Mouse (Mus musculus) forebrain, embryonic 15.5 days (tissue): ENCODE data around the gene Galnt4. TPM values are rescaled to one million over a fixed set of nuclear protein-coding genes. Genes with fewer than 3 reads are reported as not detected.

Experiments used
- ATAC-seq: fragments of 200-750 bp; cut with Nextera tagmentation; replicated peaks from 2 replicates; pipeline ENCODE4 v1.8.0; 2017; ENCODE audit warnings: mild to moderate bottlenecking, moderate TSS enrichment, moderate library complexity
- H3K27ac ChIP-seq: fragments of 300-500 bp; sonication (generic); replicated peaks from 2 replicates; pipeline ENCODE4 v1.5.1; 2015; ENCODE audit warnings: mild to moderate bottlenecking, inconsistent platforms
- H3K27me3 ChIP-seq: fragments of 300-500 bp; sonication (generic); 2 replicates; pipeline ENCODE4 v1.6.1; 2015; ENCODE audit warnings: inconsistent platforms
- H3K36me3 ChIP-seq: fragments of 300-500 bp; sonication (generic); 2 replicates; pipeline ENCODE4 v1.6.1; 2015; ENCODE audit warnings: mild to moderate bottlenecking, inconsistent platforms
- H3K4me1 ChIP-seq: fragments of 300-500 bp; sonication (generic); 2 replicates; pipeline ENCODE4 v1.6.1; 2015; ENCODE audit warnings: inconsistent platforms
- H3K4me2 ChIP-seq: fragments of 300-500 bp; sonication (generic); replicated peaks from 2 replicates; pipeline ENCODE4 v1.6.1; 2015; ENCODE audit warnings: mild to moderate bottlenecking, inconsistent platforms
- H3K4me3 ChIP-seq: fragments of 300-500 bp; sonication (generic); 2 replicates; pipeline ENCODE4 v1.5.1; 2015; ENCODE audit warnings: mild to moderate bottlenecking, inconsistent platforms
- H3K9ac ChIP-seq: fragments of 300-500 bp; sonication (generic); replicated peaks from 2 replicates; pipeline ENCODE4 v1.6.1; 2015; ENCODE audit warnings: mild to moderate bottlenecking, inconsistent platforms
- H3K9me3 ChIP-seq: fragments of 300-500 bp; sonication (generic); 2 replicates; pipeline ENCODE4 v1.6.1; 2016; ENCODE audit warnings: inconsistent platforms
- WGBS: fragments of 180-500 bp; shearing (Covaris S2); methylation state at CpG from one replicate; pipeline ENCODE4 v1.1.7; 2015; ENCODE audit warnings: mixed read lengths; 5-methylcytosine and 5-hydroxymethylcytosine counted together
- polyA plus RNA-seq: library from polyadenylated mRNA; unstranded; fragments of >200 nt; fragmentation: Nextera tagmentation; extraction: Ambion mirVana; gene quantifications from 2 replicates; pipeline ENCODE4 v1.2.1, GENCODE M21; 2015

The Galnt4 gene
- 2.8 and 2.9 TPM in 2 replicates for polyA plus RNA-seq

DNA sequence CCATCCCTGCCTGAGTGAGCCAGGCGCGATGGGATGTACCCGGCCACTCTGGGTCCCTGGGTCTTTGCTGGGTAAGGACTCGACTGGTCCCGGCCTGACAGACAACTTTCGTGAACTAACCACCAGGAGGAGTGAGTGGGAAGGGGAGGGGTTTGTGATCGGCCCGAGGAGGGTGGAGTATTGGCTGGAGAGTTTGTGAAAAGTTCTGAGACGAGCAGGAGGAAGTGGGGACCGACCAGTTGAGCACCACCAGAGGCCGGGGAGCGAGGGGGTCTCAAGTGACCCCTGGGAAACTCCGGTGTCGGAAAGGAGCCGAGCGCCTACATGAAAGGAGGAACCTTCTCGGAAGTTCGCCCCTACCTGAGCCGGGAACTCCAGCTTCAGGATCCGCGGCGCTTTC lies at the start of gene Galnt4:
Gene Galnt4, plus strand, starts transcription at position 196 of the 400 bp plus-strand sequence.
- Histone ChIP-seq H3K4me2 (peak within 1 kb of the TSS; percentile 79), H3K4me3 (peak within 1 kb of the TSS; percentile 77), H3K36me3 (0 out of 2 replicates have a peak, but pooled peaks cover 6% of the 10 kb centered on the region), H3K9me3 (no peaks in the 10 kb centered on the region), H3K27me3 (no peaks in the 10 kb centered on the region), H3K27ac (peak within 1 kb of the TSS; percentile 93), H3K4me1 (peaks cover 32% of the 10 kb centered on the region), H3K9ac (peak within 1 kb of the TSS; percentile 87)
- ATAC-seq, result peak; percentile 64
- 1% methylated on average over 22 of the region's 22 CpGs for WGBS

DNA sequence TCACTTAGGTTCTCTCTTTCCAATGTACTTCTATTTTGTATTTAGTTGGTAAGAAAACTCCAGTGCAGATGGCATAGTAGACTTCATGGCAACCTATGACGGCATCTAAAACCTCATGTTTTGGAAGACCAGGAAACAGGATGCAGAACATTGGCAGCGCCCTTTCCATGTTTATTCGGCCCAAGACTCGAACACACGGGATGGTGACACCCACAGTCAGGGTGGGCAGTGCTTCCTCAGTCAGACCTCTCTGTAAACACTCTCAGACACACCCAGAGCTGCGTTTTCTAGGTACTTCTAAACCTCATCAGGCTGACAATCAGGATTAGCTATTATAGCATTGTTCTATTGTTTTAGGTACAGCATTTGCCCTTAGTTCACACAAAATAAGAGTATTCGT lies 47.4 kb upstream of the Galnt4 start:
- Histone ChIP-seq H3K9ac (no peak overlapping the region), H3K27ac (no peak overlapping the region), H3K4me2 (no peak overlapping the region), H3K36me3 (no peaks in the 10 kb centered on the region), H3K4me1 (no peaks in the 10 kb centered on the region), H3K4me3 (no peak overlapping the region), H3K9me3 (no peaks in the 10 kb centered on the region), H3K27me3 (no peaks in the 10 kb centered on the region)
- WGBS, result 85% methylated on average over 7 of the region's 7 CpGs
- no peak for ATAC-seq

DNA sequence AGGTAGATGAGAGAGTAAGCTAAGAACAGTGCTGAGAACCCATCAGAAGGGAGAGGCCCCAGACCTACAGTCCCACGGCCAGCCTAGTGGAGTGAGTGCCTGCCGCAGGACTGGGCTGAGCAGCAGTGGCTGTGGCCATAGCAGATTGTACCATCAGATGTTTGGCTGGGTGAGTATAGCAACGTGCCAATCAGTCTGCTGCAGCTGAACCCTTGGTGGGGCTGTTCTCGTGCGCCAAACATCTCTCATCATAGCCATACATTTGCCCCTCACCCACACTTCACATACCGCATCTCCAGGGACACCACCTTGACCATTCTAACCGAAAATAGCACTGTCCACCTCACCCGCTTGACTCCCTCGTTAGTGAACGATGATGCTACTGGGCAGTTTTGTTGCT lies 46.5 kb upstream of the Galnt4 start:
- ATAC-seq, result no peak
- Histone ChIP-seq H3K4me3 (no peak overlapping the region), H3K4me1 (no peaks in the 10 kb centered on the region), H3K27me3 (no peaks in the 10 kb centered on the region), H3K36me3 (no peaks in the 10 kb centered on the region), H3K4me2 (no peak overlapping the region), H3K9me3 (no peaks in the 10 kb centered on the region), H3K27ac (no peak overlapping the region), H3K9ac (no peak overlapping the region)
- 92% methylated on average over 10 of the region's 10 CpGs for WGBS

DNA sequence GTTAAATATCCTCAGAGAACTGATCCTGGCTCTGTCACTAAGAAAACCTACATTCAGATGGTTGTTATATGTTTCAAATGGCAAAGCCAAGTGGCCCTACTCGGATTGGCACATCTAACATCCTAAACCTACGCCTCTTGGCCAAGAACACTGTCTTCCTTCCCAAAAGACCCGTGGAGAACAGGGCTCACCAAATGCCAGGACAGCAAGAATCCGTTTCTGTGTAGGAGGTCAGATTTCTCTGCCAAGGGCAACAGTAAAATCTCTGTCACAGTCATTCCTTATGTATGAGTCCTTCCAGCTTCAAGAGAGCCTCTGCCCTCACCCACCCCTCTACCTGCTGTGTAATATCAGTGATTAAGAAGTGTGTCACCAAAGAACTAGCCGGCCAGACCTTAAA lies 45.4 kb upstream of the Galnt4 start:
- Histone ChIP-seq H3K27ac (no peak overlapping the region), H3K36me3 (no peaks in the 10 kb centered on the region)
- 82% methylated on average over 5 of the region's 5 CpGs for WGBS

DNA sequence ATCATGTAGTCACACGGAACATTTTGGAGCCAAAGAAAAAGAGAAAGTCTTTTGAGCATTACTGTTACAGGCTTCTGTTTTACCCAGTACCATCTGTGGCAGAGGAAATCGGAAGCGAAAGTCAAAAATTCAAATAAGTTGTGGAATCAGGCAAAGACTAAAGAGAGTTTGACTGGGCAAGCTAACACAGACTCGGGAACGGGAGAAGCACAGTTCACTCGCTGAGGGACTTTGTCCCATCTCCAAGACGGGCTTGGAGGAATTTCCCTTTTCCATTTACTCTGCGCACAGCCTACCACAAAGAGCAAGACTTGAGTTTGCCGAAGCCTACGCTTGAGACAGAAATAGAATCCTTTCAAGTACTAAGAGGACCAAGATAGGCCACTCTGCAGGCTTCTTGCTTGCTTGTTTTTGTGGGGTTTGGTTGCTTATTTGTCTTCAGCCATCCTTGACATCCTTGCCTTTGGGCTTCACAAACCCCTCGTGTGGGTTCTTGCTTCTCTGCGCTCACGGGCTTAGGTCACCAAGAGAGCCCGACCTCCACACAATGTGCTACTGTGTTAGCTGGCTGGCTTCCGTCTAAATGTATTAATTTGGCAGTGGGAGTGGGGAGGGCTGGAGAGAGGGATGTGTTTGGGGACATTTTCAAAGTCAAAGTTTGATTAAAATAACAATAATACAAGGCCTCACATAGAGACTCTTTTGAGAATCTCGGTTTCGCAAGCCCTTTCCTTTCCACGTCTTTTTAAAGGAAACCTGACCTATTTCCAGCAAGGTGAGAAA lies 31.7 kb upstream of the Galnt4 start:
- Histone ChIP-seq H3K4me1 (no peaks in the 10 kb centered on the region), H3K4me3 (no peak overlapping the region), H3K4me2 (no peak overlapping the region), H3K9ac (no peak overlapping the region), H3K27ac (no peak overlapping the region), H3K9me3 (no peaks in the 10 kb centered on the region), H3K36me3 (no peaks in the 10 kb centered on the region), H3K27me3 (no peaks in the 10 kb centered on the region)
- ATAC-seq, result no peak
- 83% methylated on average over 18 of the region's 18 CpGs for WGBS

More for the DNA sequence above, 45.4 kb upstream of the Galnt4 start:
- Histone ChIP-seq H3K4me2 (no peak overlapping the region), H3K9me3 (no peaks in the 10 kb centered on the region), H3K9ac (no peak overlapping the region), H3K4me1 (no peaks in the 10 kb centered on the region), H3K27me3 (no peaks in the 10 kb centered on the region), H3K4me3 (no peak overlapping the region)
- no peak for ATAC-seq

DNA sequence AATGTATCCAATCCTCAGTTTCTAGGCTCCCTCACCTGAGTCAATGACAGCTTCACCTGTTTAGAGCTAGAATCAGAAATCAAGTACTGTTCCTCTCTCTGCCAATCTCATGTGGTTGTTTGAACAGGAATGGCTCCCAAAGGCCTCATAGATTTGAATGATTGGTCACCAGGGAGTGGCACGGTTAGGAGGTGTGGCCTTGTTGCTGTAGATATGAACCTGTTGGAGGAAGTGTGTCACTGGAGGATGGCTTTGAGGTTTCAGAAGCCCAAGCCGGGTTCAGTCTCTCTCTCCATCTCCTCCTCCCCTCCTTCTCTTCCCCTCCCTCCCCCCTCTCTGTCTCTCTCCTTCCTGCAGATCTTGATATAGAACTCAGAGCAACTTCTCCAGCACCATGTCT lies 29.3 kb upstream of the Galnt4 start:
- Histone ChIP-seq H3K4me2 (no peak overlapping the region), H3K4me3 (no peak overlapping the region)
- 91% methylated on average over 2 of the region's 2 CpGs for WGBS

DNA sequence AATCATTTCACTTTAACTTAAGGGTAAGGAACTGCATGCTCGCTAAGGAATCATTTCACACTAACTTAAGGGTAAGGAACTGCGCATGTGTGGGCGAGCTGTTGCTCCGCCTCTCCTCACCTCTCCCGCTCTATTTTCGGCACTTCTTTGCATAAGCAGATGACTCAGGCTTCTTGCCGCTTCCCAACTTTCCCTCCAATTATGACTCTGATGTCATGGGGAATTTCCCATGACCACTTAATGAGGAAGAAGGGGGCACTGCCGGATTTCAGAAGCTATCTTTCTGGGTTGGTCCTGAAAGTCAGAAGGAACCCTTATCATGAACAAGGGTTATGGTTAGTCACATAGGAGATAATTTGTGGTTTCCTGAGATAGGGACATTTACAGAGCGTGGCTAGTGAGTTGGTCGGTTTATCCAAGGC lies 26.4 kb upstream of the Galnt4 start:
- Histone ChIP-seq H3K9ac (no peak overlapping the region), H3K9me3 (no peaks in the 10 kb centered on the region), H3K36me3 (no peaks in the 10 kb centered on the region), H3K27ac (no peak overlapping the region), H3K27me3 (no peaks in the 10 kb centered on the region), H3K4me2 (no peak overlapping the region), H3K4me1 (no peaks in the 10 kb centered on the region), H3K4me3 (no peak overlapping the region)
- 88% methylated on average over 10 of the region's 10 CpGs for WGBS
- no peak for ATAC-seq

More for the DNA sequence above, 29.3 kb upstream of the Galnt4 start:
- no peak overlapping the region for H3K27ac ChIP-seq
- no peak for ATAC-seq
- H3K36me3 ChIP-seq, result no peaks in the 10 kb centered on the region
- H3K9me3 ChIP-seq, result no peaks in the 10 kb centered on the region
- no peaks in the 10 kb centered on the region for H3K4me1 ChIP-seq
- H3K27me3 ChIP-seq, result no peaks in the 10 kb centered on the region
- H3K9ac ChIP-seq, result no peak overlapping the region

DNA sequence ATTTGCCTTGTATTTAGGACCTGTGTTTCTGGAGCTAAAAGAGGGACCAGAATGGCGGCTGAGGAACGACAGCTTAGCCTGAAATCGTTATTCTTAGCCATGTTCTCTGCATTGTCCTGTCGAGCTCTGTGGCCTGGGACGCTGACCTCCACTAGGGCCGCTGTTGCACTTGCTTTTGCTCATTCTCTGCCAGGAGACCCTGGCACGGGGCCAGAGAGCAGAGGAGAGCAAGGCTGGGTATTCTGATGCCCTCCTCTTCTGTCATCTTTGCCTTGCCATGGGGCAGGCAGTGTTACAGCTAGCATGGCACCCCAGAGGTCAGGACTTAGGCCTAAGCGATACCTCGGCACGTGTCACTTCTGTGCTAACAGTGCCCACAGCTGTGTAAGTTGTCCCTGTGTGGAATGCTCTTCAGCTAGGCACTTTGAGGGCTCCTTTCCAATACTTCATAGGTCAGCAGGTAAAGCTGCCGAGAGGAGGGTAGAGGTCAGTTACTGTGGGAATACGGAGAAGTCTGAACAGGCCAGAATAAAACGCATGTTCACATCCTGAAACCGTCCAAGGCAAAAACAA lies 24.4 kb upstream of the Galnt4 start:
- ATAC-seq, result no peak
- Histone ChIP-seq H3K9ac (no peak overlapping the region), H3K4me3 (no peak overlapping the region), H3K4me1 (no peaks in the 10 kb centered on the region), H3K4me2 (no peak overlapping the region), H3K27me3 (no peaks in the 10 kb centered on the region), H3K27ac (no peak overlapping the region), H3K9me3 (no peaks in the 10 kb centered on the region), H3K36me3 (no peaks in the 10 kb centered on the region)
- 79% methylated on average over 14 of the region's 14 CpGs for WGBS

DNA sequence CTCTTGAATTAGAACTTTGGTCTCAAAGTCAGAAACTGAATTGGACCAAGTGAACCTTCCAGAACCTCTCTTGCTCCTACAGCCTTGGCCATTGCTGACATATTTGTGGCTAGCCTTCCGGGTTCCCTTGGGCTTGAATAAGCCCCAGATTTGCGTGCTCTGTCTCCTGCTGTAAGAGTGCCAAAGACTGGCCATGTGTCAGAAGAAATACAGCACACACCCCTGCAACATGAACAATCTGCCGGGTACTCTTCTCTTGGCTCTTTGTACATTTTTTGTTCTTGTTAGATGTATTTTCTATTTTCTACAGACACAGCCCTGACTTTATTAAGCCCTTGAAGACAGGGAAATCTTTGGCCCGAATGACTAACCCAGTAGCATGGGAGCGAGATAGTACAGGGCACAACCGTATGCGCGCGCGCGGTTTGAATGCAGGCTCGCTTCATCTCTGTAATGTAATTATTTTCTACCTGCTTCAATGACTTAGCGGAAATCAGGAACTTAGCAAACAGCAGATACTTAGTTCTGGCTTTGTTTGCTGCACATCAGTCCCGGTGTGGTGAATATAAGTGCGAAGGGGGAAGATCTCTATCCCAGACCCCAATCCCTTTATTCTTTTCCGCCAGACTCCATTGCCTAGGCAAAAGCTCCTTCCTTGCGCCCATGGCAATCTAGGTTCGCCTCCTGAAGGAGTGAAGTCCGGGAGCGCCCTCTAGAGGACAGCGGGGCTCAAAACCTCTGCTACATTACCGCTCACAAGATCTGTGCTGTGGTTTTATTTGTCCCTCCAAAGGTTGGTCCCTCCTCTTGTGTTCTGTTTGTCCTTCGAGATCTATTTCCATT lies 23.3 kb upstream of the Galnt4 start:
- 46% methylated on average over 23 of the region's 23 CpGs for WGBS
- Histone ChIP-seq H3K4me1 (no peaks in the 10 kb centered on the region), H3K9me3 (no peaks in the 10 kb centered on the region), H3K36me3 (no peaks in the 10 kb centered on the region), H3K9ac (no peak overlapping the region), H3K27me3 (no peaks in the 10 kb centered on the region), H3K4me3 (no peak overlapping the region), H3K27ac (no peak overlapping the region), H3K4me2 (no peak overlapping the region)
- ATAC-seq, result peak; percentile 92

DNA sequence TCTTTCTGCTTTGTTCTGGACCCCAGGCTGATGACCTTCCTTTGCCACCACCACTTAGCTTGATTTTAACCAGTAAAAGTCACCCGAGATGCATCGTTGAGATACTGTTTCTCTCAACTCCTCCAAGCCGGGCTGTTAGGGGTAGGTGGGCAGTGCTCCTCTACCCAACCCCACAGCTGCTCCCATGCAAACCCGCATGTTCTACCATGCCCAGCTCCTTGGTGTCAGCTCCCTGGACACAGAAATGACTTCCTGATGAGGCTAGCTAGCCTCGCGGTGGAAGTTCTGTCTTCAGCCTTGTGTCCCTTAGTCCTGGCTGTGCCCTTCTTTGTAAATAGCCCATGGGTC lies 22.7 kb upstream of the Galnt4 start:
- Histone ChIP-seq H3K4me2 (no peak overlapping the region), H3K9me3 (no peaks in the 10 kb centered on the region), H3K27me3 (no peaks in the 10 kb centered on the region), H3K4me1 (no peaks in the 10 kb centered on the region), H3K27ac (no peak overlapping the region), H3K36me3 (no peaks in the 10 kb centered on the region), H3K4me3 (no peak overlapping the region), H3K9ac (no peak overlapping the region)
- peak; percentile 68; the same call in 1 of the 2 replicates for ATAC-seq
- 70% methylated on average over 6 of the region's 6 CpGs for WGBS

DNA sequence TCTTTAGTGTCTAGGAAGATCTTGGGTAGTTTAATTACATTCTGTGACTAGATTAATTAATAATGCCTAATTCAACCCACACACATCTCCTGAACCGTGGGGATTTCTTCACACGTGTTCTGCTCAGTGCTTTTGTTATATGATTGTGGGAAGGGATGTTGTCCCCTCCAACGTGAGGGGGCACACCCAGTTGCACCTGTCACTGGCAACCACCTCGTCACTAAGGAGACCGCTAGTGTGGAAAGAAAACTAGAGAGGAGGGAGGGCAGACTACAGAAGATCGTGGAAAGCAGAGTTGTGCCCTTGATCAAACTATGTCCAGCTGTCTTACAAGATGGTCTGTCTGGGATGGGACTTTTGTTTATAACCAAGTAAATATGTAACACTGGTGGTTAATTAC lies 21.9 kb upstream of the Galnt4 start:
- no peaks in the 10 kb centered on the region for H3K27me3 ChIP-seq
- no peak overlapping the region for H3K4me3 ChIP-seq
- H3K4me1 ChIP-seq, result no peaks in the 10 kb centered on the region
- no peak overlapping the region for H3K27ac ChIP-seq
- H3K36me3 ChIP-seq, result no peaks in the 10 kb centered on the region
- H3K9me3 ChIP-seq, result no peaks in the 10 kb centered on the region
- H3K4me2 ChIP-seq, result no peak overlapping the region
- H3K9ac ChIP-seq, result no peak overlapping the region
- ATAC-seq, result no peak
- WGBS, result 59% methylated on average over 6 of the region's 6 CpGs

DNA sequence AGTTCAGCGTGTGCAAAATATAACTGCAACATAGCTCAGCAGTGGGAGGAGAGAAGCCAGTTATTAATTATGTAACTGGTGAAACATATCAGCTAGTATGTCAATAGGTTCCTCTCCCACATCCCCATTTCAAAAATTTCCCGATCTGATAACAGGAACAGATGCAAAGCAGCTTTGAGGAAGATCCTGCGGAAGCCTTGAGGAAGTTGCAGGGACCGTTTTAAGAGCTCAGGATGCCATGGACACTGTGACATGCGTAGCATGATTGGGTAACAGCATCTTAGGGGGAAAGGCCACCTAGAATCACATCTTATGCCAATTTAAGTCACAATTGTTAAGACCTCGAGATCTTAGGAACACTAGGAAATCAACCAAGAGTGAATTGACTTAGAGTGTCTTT lies 18.1 kb upstream of the Galnt4 start:
- no peak overlapping the region for H3K4me3 ChIP-seq
- H3K4me2 ChIP-seq, result no peak overlapping the region
- no peak for ATAC-seq
- no peak overlapping the region for H3K27ac ChIP-seq
- WGBS, result 84% methylated on average over 6 of the region's 6 CpGs
- no peaks in the 10 kb centered on the region for H3K9me3 ChIP-seq
- H3K4me1 ChIP-seq, result no peaks in the 10 kb centered on the region
- no peak overlapping the region for H3K9ac ChIP-seq
- H3K36me3 ChIP-seq, result no peaks in the 10 kb centered on the region
- no peaks in the 10 kb centered on the region for H3K27me3 ChIP-seq
